Mouse (Mus musculus) ovary, postnatal 36 days (tissue): ENCODE results near the gene Ascc2.

Experiments
- DNase-seq: peaks from one replicate; pipeline ENCODE4 v3.0.0; 2022; ENCODE audit warnings: low spot score, mixed read lengths

Gene Ascc2

DNA sequence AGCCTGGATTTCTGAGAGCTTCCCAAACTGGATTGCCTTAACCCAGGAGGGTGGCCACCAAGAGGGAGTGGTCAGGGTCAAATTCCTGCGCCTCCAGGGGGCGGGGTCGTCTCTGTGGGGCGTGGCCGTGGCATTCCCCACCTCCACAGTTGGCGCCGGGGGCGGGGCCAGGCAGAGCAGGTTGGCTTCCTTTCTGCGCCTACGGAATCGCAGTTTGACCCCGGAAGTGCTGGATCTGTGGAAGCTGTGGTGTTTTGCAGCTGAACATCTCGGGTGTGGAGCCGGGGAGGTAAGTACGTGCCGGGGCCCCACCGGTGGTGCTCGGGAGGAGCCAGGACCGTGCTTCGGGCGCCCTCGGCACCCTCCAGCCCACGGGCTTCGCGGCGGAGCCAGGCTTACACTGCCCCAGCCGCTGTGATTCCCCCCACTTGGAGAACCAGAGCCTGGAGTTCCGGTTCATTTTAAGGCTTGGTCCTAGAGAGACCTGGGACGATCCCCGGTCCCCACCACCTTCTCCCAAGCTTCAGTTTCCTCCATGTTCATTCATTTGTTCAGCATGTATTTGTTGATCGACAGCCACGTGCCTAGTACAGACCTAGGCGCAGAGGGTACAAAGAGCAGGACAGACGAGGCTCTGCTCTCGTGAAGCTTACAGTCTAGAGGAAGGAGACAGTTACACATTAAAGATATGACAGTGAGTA, at the start of gene Ascc2:
Gene Ascc2 (plus strand): TSS at position 214 of the 701 bp plus-strand sequence.
- DNase-seq = peak; percentile 98

DNA sequence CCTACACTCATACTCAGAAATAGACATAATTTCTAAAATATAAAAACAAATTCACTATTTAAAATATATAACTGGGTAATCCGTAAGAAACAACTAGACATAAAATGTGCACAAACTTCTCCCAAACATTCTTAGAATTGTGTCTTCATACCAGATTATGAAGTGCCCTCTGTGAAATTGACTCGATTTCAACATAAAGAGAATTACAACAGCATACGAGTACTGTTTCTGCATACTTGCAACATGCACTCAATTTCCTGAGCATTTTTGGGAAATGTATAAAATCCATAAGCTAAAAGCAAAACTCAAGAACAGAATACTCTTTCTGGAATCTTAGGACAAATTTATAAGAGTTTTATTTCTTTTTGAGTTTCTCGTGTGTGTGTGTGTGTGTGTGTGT, 45.7 kb upstream of the Ascc2 start:
- no peak for DNase-seq

DNA sequence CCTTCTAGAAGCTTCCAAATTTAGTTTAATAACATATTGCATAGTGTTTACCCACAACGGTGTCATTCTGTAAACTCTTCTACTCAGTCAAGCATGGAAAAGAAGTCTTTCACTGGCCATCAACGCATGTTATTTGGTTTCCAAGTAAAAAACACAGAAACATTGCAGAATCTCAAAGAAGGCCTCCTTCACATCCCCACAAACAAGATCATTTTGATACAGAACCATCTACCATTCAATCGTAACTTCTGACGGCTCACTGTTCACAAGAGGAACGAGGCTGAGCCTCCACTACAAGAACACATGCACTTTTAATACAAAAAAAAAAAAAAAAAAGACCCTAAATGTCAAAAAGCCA, 44.1 kb upstream of the Ascc2 start:
- DNase-seq = no peak

DNA sequence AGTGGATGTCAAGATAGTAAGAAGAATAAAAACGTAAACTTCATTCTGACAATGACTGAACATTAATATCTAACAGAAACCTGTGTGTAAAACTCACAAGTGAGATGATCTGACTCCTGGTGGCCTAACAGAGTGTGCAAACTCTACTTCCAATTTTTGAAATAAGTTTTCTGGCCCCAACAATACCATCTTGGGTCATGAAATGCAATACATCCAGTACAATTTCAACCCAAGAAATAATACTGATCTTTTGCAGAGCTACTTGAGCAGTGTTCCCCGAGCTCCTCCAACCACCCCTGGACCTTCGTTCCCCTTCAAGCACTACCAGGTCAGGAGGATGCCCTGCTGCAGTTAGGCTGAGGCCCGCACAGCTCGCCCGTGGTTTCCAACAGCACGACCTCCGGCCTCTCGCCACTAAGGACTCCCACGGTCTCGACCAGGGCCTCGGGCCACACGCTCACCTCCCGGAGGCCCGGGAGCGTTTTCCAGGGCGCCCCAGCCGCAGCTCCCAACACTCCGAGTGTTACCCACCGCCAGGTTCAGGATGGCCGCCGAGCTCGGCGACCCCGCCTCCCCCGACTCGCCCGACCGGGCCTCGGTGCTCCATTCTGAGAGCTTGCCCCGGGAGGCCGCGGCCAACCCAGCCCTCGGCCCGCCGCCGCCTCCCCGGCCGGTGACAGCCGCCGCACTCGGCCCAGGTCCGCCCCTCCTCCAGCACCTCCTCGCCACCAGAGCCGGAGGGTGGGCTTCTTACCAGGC, 43.5 kb upstream of the Ascc2 start:
- DNase-seq = peak; percentile 59

DNA sequence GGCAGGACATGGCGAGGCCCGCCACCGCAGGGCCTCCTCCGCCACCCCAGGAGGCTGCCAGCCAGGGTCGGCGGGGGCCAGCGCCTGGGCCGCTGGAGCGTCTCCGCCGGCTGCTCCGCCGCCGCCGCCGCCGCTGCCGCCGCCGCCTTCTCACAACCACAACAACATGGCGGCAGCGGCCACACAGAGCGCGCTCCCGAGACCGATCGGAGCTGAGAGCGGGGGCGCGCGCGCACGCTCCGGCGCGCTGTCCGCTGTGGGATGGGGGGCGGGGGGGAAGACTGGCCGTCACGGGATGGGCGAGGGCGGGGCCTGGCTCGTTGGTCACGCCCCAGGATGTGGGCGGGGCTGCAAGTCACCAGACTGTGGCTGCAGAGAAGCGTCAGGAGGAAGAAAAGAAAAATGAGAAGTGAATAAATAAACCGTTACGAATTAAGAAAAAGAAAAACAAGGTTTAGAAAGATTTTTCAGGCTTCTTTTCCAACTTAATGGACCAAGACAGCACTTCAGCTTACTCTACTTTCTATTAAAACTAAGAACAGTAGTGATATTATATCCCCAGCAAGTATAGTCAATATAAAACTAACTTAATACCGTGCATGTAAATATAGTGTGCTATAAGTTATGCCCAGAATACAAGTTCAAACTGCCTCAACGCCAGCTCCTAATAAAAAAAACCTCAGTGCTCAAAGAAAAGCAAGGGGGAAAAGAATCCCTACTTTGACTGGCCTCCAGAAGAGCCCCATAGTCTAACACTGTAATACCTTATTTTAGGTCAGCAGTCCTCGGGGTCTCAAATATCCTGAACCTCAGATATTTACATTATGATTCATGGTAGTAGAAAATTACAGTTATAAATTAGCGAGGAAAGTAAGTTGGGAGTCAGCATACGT, 42.7 kb upstream of the Ascc2 start, which contains the start of gene Mtmr3:
Gene Mtmr3 (minus strand): TSS at position 256 of the 893 bp plus-strand sequence.
- DNase-seq = peak; percentile 95

DNA sequence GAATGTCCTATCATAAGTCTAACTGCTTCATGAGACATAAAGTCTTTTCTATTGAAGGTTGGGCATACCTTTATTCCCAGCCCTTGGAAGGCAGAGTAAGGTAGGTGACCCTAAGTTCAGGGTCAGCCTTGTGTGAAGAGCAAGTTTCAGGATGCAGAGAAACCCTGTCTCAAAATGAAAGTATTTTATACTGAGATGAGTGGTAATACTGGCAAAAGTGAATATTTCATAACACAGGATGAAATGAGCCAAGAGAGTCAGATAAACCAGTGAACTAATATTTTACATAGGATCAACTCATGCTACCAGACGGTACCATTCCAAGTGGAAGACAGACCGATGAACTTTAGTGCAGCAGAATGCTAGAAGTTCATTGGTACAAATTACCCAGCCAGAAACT, 39.1 kb upstream of the Ascc2 start:
- no peak for DNase-seq

DNA sequence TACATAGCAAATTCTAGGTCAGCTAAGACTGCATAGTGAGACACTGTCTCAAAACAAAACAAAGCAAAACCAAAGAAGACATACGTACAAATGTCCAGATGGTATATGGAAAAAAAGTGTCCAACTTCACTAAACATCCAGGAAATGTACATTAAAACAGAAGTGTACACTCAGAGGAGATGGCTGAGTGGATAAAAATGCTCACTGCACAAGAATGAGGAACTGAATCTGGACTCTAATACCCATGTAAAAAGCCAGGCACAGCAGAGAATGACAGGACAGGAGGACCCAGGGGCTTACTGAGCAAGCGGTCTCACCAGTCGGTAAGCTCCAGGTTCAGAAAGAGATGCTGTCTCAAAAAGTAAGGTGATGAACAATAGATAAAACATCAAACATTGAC, 37.6 kb upstream of the Ascc2 start:
- DNase-seq = no peak

DNA sequence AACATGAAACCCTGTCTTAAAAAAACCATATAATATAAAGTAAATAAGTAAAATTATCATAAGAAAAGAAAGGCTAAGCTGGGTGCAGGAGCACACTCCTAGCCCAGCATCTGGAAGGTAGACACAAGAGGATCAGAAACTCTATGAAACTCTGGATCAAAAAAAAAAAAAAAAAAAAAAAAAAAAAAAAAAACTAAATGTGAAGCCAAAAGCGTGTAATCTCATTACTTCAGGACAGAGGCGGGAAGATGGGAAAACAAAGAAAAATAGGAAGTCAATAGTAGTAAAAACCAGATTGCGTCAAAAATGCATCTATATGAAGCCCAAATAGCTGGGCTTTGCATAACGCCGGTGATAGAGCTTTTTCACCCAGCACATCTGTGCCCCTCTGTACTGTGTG, 35.7 kb upstream of the Ascc2 start:
- no peak for DNase-seq

DNA sequence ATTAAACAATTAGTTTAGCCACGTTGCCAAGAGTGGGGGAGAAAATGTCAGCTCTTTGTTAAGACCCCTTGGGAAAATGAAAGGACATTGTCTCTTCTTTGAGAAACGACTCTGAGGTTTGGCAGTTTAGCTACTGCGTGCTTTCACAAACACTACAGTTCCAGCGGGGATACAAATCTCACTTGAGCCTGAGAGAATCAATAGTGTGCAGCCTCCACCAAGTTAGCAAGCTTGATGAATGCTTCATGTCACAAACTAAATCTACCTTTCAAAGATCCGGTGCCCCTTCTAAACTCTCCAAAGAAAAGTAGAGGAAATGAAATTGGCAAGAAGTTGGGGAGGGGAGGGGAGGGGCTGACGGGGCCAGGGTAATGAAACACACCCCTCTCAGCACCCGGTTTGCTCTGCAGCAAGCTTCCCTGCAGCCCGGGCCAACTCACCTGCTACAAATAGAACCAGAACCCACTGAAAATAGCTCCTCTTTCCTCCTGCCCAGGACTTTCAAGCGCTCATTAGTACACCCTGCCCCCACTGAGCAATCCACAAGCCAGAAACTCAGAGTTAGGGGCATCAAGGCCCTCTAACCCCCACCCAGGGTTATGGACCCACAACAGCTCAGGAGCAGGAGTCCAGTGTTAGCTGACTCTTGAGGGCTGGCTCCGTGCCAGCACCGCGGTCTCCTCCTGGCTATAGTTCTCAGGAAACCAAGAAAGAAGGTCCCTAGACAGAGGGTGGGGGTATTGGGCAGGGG, 34.7 kb upstream of the Ascc2 start:
- DNase-seq = peak; percentile 36

DNA sequence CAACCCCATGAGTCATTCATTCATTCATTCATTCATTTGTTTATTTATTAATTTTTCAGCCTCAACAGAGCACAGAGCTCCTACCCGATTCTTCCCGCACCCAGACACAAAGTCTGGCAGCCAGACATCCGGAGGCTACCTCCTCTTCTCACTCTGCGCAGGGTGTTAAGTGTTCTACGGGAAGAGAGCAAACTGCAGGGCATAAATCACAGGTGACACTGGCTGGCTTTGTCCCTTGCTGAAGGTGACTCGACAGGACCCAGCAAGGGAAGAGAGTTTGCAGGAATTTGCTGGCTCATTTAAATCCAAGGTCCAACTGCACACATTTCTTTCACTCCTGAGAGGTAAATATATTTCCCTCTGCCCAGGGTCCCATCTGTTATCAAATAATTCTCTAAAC, 33.1 kb upstream of the Ascc2 start:
- DNase-seq = no peak

DNA sequence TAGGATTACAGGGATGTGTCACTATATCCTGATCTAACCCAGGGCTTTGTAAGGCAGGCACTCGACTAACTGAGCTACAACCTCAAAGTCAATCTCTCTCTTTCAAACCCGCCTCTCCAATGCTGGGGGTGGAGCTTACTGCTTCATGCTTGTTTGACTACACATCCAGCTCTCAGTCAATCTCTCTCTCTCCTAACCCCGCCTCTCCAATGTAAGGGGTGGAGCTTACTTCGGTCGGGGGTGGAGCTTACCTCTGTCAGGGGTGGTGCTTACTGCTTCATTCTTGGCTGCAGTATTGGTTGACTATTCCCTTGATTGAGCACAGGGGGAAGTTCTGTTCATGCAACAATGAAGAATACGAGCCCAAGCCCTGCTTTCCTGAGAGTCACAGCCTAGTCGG, 32.1 kb upstream of the Ascc2 start:
- no peak for DNase-seq

DNA sequence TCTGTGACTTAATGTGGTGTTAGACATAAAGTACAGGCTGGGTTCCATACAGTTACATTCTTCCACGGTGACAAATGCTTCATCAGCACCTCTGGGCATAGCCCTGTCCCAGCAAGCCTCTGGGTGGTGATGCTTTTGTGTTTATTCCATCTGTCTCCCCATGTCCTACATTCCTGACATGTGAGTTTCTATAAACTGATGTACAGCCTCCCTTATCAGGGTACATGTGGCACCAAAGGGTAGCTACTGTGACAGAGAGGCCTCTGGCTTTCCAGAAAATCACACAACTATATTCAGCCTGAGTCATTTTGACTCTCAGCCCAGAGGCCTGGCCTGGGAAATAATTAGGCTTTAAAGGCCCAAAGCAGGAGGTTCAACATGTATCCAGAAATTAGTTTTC, 31.0 kb upstream of the Ascc2 start:
- no peak for DNase-seq

DNA sequence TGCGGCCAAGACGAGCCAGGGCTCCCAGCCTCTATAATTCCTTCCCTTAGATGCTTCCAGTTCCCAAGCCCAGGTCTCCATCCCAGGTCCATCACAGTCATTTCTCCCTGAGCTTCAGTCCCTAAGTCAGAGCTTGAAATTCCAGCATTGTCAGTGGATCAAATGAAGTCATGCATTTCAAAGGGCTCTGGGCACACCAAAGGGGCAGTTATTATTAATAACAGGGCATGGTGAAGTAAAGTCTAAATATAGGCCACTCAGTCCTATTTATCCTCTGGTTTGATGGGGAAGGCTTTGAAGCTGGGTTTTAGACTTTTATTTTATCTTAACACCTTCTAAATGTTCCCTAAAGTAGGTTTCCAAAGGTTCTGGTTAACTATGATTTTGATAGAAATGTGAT, 25.6 kb upstream of the Ascc2 start:
- no peak for DNase-seq

DNA sequence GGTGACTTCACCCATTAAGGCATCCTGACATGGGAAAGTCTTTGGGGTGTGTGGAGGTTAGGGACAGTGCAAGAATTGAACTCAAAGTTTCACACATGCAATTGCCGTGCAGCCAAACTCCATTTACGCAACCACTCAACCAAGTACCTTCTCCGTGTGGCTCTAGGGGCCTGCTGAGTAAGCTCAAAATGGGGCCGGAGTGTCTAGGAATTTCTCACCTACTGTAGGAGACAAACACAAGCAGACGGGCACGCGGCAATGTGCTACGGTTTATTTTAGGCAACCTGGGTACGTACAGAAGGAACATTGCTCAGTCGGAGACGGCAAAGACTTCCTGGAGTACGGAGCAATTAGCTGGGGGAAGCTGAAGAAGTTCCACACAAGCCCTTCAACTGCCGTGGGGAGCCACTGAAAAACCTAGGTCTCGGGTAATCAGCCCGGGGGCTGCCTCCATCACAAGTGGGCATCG, 17.5 kb upstream of the Ascc2 start, which contains the start of gene Gm11032:
Gene Gm11032 (plus strand): TSS at position 51 of the 469 bp plus-strand sequence.
- no peak for DNase-seq

DNA sequence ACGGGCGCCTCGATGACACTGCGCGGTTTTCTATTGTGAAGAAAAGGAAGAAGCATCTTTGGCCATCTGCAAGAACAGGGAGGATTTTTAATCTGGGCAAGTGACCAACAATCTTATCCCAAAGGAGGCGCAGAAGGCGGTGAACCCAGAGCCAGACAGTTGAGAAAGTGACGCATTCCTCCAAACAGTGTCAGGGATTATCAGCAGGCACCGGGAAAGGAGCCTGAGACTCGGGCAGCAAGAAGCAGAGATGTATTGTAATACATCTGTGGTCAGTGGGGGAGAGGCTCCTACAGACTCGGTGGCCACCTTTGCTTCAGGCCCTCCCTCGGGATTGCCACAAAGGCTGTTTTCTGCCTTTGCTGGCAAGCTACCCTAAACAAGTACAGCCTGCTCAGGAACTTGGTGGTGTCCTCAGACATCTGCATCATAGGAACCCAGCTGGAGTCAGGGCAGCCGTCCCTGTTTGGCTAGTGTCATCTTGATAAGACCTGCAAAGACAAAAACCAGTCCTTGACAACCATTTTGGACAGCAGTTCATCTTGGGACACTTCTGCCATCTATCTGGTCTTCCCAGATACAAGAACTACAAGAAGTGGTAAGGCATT, 16.9 kb upstream of the Ascc2 start:
- peak; percentile 38 for DNase-seq

DNA sequence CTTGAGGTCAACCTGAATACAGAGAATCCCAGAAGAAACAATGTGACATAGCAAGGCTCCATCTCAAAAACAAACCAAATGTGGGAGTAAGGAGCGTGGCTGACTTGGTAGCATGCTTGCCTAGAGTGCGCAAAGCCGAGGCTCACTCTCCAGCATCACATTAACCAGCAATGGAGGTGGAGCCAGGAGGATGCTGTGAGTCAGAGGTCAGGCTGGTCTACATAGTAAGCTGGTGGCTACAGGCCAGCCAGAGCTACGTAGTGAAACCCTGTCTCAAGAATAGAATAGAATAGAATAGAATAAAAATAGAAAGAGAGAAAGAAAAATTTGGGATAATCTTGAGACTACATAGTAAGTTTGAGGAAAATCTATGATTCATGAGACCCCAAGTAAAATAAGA, 15.7 kb upstream of the Ascc2 start:
- DNase-seq = no peak

DNA sequence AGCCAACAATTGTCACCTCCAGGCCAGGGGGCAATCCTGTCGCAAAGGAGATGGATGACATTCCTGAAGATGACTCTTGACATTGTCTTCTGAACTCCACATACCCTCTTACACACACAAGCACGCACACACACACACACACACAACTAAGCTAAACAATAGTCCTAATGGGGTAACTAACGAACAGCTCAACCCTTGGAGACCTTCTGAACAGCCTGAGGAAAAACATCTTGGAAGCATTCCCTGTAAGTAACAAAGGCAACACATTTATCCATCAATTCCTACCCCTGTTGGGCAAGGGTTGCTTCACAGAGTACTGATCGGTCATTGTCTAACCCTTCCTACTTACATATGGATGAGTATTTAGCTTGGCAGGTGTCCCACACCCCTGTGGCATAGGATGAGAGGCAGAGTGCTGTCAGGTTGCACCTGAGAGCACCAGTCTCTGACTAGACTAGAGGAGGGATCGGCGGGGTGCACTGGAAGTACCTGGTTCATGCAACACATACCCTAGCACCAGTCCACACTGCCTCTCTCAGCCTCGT, 15.0 kb upstream of the Ascc2 start:
- no peak for DNase-seq

DNA sequence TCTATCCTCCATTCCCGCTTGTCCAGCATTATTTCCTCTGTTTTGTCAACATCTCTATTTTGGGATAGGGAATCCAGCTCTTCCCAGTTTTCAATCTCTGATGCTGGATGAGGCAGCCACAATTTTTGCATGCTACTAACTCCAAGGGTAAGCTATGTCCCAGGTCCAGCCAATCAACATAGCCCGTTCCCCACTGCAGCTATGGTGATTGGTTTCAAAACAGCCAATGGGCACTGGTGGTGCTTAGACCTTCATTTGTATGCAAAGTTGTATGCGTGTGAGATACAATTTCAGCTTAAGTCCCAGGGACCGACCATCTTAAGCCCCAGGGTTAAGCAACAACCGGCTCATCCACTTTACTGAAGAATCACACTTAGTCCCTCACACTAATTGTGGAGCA, 14.6 kb upstream of the Ascc2 start:
- DNase-seq = no peak

DNA sequence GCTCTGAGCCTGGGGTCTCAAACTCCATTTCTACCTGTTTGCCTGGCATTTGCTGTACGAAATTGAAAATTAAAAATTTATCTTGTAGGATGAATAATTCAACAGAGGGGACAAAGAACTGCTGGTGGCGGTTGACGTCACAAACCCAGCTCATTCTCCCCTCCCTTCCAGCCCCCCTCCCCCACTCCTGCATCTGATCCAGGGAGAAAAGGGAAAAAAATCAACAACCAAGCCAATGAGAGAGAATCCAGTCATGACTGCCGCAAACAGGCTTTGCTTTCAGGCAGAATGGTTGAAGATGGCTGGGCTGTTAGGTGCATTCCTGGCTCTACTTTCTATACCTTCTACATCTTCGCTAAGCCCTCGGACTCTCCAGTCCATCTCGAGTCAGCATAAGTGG, 11.6 kb upstream of the Ascc2 start:
- DNase-seq = no peak

DNA sequence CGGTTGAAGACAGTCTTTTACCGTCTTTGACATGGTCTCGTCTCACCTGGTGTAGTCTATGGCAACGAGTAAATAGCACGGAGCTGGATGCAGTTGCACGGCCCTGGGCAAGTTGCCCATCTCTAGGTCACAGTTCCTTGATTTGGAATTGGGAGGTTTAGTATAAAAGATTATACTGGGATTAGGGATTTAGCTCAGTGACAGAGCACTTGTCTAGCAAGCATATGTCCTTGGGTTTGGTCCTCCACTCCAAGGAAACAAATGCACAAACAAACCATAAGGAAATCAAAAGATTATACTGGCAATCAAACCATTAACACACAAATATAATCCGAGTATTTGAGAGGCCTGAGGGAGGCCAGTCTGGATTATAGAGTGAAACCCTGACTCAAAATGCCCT, 9.9 kb upstream of the Ascc2 start:
- DNase-seq = no peak

DNA sequence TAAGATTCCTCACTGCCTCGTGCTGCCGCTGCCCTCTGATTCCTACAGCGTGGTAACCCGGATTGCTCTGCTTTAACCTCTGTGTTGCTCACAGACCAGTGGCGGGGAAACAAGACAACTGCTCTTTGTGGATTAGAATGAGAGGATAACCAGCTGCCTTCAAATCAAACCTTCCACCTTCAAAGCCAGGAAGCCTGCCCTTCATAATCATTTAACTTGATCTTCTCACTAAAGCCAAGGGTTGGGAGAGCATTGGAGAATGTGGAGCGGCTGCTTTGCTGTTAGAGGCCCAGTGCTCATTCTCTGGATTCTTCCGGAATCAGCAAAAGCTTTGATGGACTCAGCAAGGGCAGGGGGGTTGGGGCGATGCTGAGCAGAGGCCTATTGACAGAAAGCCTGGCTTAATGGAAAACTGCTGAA, 7.7 kb upstream of the Ascc2 start:
- no peak for DNase-seq
